Mouse (Mus musculus) midbrain, postnatal 0 days (tissue): ENCODE measurements around the gene Kcnj8. TPM values are rescaled to one million over a fixed set of nuclear protein-coding genes. Genes with fewer than 3 reads are reported as not detected.

Experiments used
- ATAC-seq: fragments of 200-750 bp; cut with Nextera tagmentation; 2 replicates; pipeline ENCODE4 v1.8.0; 2017; ENCODE audit warnings: moderate number of reproducible peaks, mild to moderate bottlenecking, moderate TSS enrichment, moderate library complexity; ENCODE audit not compliant: low FRiP score
- DNase-seq: peaks from one replicate; pipeline ENCODE4 v3.0.0-alpha.2; 2015; ENCODE audit warnings: low spot score
- H3K27ac ChIP-seq: fragments of 300-500 bp; sonication (generic); 2 replicates; pipeline ENCODE4 v1.5.1; 2014; ENCODE audit warnings: low read depth, mild to moderate bottlenecking, low read length, mixed read lengths
- H3K27me3 ChIP-seq: fragments of 300-500 bp; sonication (generic); 2 replicates; pipeline ENCODE4 v1.6.1; 2014; ENCODE audit warnings: low read length, control low read depth, mixed read lengths; ENCODE audit not compliant: insufficient read depth
- H3K36me3 ChIP-seq: fragments of 300-500 bp; sonication (generic); 2 replicates; pipeline ENCODE4 v1.6.1; 2014; ENCODE audit warnings: low read length, control low read depth, mixed read lengths; ENCODE audit not compliant: insufficient read depth
- H3K4me1 ChIP-seq: fragments of 300-500 bp; sonication (generic); 2 replicates; pipeline ENCODE4 v1.6.1; 2014; ENCODE audit warnings: mild to moderate bottlenecking, control low read depth, antibody characterized with exemption, low read length, mixed read lengths; ENCODE audit not compliant: insufficient read depth
- H3K4me2 ChIP-seq: fragments of 300-500 bp; sonication (generic); 2 replicates; pipeline ENCODE4 v1.6.1; 2014; ENCODE audit warnings: low read depth, mild to moderate bottlenecking, low read length, mixed read lengths; ENCODE audit not compliant: poor library complexity, severe bottlenecking
- H3K4me3 ChIP-seq: fragments of 300-500 bp; sonication (generic); 2 replicates; pipeline ENCODE4 v1.5.1; 2014; ENCODE audit warnings: low read depth, mild to moderate bottlenecking, low read length, moderate library complexity
- H3K9ac ChIP-seq: fragments of 300-500 bp; sonication (generic); replicated peaks from 2 replicates; pipeline ENCODE4 v1.6.1; 2014; ENCODE audit warnings: mild to moderate bottlenecking, low read length, moderate library complexity, mixed read lengths; ENCODE audit not compliant: poor library complexity, severe bottlenecking
- H3K9me3 ChIP-seq: fragments of 300-500 bp; sonication (generic); 2 replicates; pipeline ENCODE4 v1.6.1; 2016; ENCODE audit warnings: low read length, control low read depth
- CTCF ChIP-seq: IDR thresholded peaks from 2 replicates; pipeline ENCODE4 v1.5.1; 2016; ENCODE audit warnings: antibody characterized with exemption, mild to moderate bottlenecking
- WGBS: fragments of 180-500 bp; shearing (Covaris S2); extraction: QIAGEN DNeasy Blood & Tissue Kit; methylation state at CpG from one replicate; pipeline ENCODE4 v1.1.7; 2014; 5-methylcytosine and 5-hydroxymethylcytosine counted together
- polyA plus RNA-seq: library from polyadenylated mRNA; unstranded; fragments of >200 nt; fragmentation: Nextera tagmentation; extraction: Ambion mirVana; gene quantifications from 2 replicates; pipeline ENCODE4 v1.2.1, GENCODE M21; 2015
- total RNA-seq: library from RNA; depleted of rRNA; stranded (reverse); fragments of >200 nt; gene quantifications from 2 replicates; pipeline ENCODE4 v1.2.3, GENCODE M21; 2014

Gene Kcnj8
- total and polyA plus RNA-seq, 2 experiments from 2014 or later, result 7.3 to 7.6 TPM

DNA sequence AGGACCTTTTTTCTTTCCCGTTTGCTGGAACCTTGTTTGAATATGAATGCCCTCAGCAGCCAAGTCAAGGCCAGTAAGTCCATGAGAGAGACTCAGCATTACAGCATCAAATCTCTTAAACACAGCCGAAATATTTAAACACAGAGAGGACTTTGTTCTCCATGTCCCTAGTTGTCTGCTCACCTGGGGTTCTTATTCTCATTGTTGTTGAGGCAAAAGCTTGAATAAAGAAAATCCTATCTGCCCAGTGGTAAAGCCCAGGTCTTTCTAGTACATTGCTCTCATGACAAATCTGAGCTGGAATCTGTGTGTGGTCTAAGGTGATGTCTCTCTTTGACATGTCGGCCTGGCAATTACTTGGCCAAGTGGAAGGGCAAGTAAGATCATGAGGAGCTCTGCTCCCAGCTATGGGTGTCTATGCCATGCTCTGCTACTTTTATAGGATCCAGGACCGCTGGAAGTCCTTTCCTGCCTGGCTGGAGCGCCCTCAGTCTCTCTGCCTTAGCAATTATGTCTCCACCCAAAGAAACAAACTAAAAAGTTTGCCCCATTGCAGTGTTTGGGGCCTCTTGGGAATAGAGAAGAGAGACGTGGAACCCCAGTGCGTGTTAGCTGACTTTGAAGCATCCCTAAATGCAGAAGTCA lies 2.6 kb downstream of the Kcnj8 start:
- H3K4me3 ChIP-seq, result no peak overlapping the region
- TF ChIP-seq CTCF, result no peak
- DNase-seq (no peak), ATAC-seq (no peak)
- 42% methylated on average over 7 of the region's 7 CpGs for WGBS
- no peaks in the 10 kb centered on the region for H3K9me3 ChIP-seq
- 0 out of 2 replicates have a peak, but pooled peaks cover 14% of the 10 kb centered on the region for H3K4me1 ChIP-seq
- H3K27me3 ChIP-seq, result peaks cover 39% of the 10 kb centered on the region
- no peak overlapping the region for H3K4me2 ChIP-seq
- no peak overlapping the region for H3K9ac ChIP-seq
- H3K27ac ChIP-seq, result no peak overlapping the region
- no peaks in the 10 kb centered on the region for H3K36me3 ChIP-seq

DNA sequence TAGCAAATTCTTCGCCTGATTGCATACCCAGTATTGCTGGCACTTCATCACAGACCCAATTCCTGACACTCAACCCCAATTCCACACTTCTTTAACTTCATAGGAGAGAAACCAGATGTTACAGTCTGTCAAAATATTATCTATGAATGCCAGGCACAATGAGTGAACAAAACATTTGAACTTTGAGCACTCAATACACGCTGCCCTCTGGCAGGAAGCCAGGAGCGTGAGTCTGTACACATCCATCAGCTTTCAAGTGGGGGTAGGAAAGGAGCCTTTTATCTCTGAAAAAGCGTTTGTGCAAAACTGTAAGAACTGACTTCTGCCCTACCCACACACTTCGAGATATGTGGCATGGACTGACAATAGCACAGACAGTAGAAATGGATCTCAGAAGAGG lies 4.0 kb downstream of the Kcnj8 start:
- Histone ChIP-seq H3K27ac (no peak overlapping the region), H3K4me1 (0 out of 2 replicates have a peak, but pooled peaks cover 14% of the 10 kb centered on the region), H3K36me3 (no peaks in the 10 kb centered on the region), H3K27me3 (peaks cover 29% of the 10 kb centered on the region), H3K9me3 (no peaks in the 10 kb centered on the region), H3K4me2 (no peak overlapping the region), H3K9ac (no peak overlapping the region), H3K4me3 (no peak overlapping the region)
- no peak for TF ChIP-seq CTCF
- WGBS, result 45% methylated on average over 5 of the region's 5 CpGs
- ATAC-seq, result no peak
- DNase-seq, result no peak

DNA sequence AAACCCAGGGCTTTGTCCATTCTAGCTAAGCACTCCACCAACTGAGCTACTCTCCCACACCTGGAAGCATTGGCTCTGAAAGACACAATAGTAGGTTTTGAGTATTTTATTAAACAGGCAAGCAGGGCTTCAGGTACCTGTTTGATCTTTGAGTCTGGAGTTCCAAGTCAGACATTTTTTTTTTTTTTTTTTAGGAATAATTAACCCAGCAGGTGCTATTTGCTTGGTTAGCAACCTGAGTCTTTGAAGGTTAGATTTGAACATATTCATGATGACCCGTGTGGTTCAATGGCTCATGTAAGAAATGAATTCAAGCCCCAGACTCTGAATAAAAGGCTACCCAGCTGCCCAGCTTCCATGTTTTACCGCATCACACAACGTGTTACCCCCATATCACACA lies 6.7 kb downstream of the Kcnj8 start:
- no peaks in the 10 kb centered on the region for H3K4me1 ChIP-seq
- H3K4me3 ChIP-seq, result no peak overlapping the region
- peaks cover 16% of the 10 kb centered on the region; the same call in 1 of the 2 replicates for H3K27me3 ChIP-seq
- TF ChIP-seq CTCF, result no peak
- no peak overlapping the region for H3K9ac ChIP-seq
- no peak for DNase-seq
- 94% methylated on average over 3 of the region's 3 CpGs for WGBS
- no peaks in the 10 kb centered on the region for H3K36me3 ChIP-seq
- no peak for ATAC-seq
- H3K4me2 ChIP-seq, result no peak overlapping the region
- H3K27ac ChIP-seq, result no peak overlapping the region
- no peaks in the 10 kb centered on the region for H3K9me3 ChIP-seq

DNA sequence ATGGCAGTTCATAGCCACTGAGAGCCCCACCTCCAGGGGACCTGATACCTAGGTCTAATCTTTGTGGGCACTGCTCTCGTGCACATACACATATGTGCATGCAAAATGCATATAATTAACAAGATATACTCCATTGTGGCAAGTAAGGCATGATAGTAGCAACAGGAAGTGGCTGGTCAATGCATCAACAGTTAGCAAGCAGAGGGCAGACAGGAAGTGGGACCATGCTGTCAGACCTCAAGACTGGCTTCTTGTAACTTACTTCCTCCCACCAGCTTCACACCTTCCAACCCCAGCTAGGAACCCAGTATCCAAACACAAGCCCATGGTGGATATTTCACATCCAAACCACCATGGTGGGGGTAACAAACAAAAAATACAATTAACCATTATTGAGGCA lies 10.3 kb downstream of the Kcnj8 start:
- Histone ChIP-seq H3K4me1 (no peaks in the 10 kb centered on the region), H3K9ac (no peak overlapping the region), H3K27me3 (no peaks in the 10 kb centered on the region), H3K9me3 (no peaks in the 10 kb centered on the region), H3K4me2 (no peak overlapping the region), H3K4me3 (no peak overlapping the region), H3K36me3 (no peaks in the 10 kb centered on the region), H3K27ac (no peak overlapping the region)
- DNase-seq, result no peak
- 74% methylated on average over 1 of the region's 1 CpGs for WGBS
- no peak for TF ChIP-seq CTCF
- ATAC-seq, result no peak

- TF ChIP-seq CTCF, result no peak
- H3K27me3 ChIP-seq, result no peaks in the 10 kb centered on the region
- DNase-seq (no peak), ATAC-seq (no peak)
- no peak overlapping the region for H3K4me3 ChIP-seq
- H3K27ac ChIP-seq, result no peak overlapping the region
- no peak overlapping the region for H3K9ac ChIP-seq
- H3K9me3 ChIP-seq, result no peaks in the 10 kb centered on the region
- no peaks in the 10 kb centered on the region for H3K4me1 ChIP-seq
- WGBS, result 83% methylated on average over 10 of the region's 10 CpGs
- H3K4me2 ChIP-seq, result no peak overlapping the region
- no peaks in the 10 kb centered on the region for H3K36me3 ChIP-seq
Measured at GRCm38 (mm10) chr6:142558772-142559679, 12.4 kb downstream of the Kcnj8 start.

GRCm38 (mm10) chr6:142558076-142558475 lies 13.3 kb downstream of the Kcnj8 start:
- no peaks in the 10 kb centered on the region for H3K4me1 ChIP-seq
- ATAC-seq (no peak), DNase-seq (no peak)
- no peaks in the 10 kb centered on the region for H3K27me3 ChIP-seq
- no peak overlapping the region for H3K4me3 ChIP-seq
- TF ChIP-seq CTCF, result peak; percentile 51
- H3K36me3 ChIP-seq, result no peaks in the 10 kb centered on the region
- no peak overlapping the region for H3K9ac ChIP-seq
- no peak overlapping the region for H3K4me2 ChIP-seq
- H3K9me3 ChIP-seq, result no peaks in the 10 kb centered on the region
- H3K27ac ChIP-seq, result no peak overlapping the region
- 83% methylated on average over 10 of the region's 10 CpGs for WGBS
